Mouse (Mus musculus): Measurements from ENCODE around the gene Lpin2. TPM values are rescaled to one million over a fixed set of nuclear protein-coding genes. Genes with fewer than 3 reads are reported as not detected.

The Lpin2 gene
- total and polyA plus RNA-seq, 3 experiments: 22.4 to 32.1 TPM; not detected in 1

GRCm38 (mm10) chr17:71195633-71196391 is 13.5 kb downstream of the Lpin2 start (continued):
- TF ChIP-seq UBTF (IDR thresholded peaks at IDR 0.05; ENCODE audit: borderline replicate concordance, insufficient read depth, low read depth, low read length) (no peak), EP300 (IDR thresholded peaks at IDR 0.05; ENCODE audit: low read depth in 1 of 2, low read length in 2 of 2) (peak in 1 of 2 experiments; percentile 39; a peak in 1 of 4 replicates), CHD2 (IDR thresholded peaks at IDR 0.05; ENCODE audit: low read length) (no peak)

GRCm38 (mm10) chr17:71196415-71196814 is 14.1 kb downstream of the Lpin2 start:
- Histone ChIP-seq H3K4me1 (ENCODE audit: control insufficient read depth in 1 of 2, insufficient read depth in 2 of 2, low read length in 2 of 2) (peaks cover 16 to 30% of the 10 kb centered on the region in 2 experiments), H3K4me3 (ENCODE audit: control insufficient read depth in 1 of 2, insufficient read depth in 1 of 2, low read depth in 2 of 2, low read length in 2 of 2) (0 out of 4 replicates have a peak overlapping the region, but pooled peaks of 1 of the 2 experiments have one; percentile 13), H3K79me2 (ENCODE audit: control insufficient read depth, insufficient read depth, low read length, poor library complexity) (peaks cover 51% of the 10 kb centered on the region), H3K9ac (ENCODE audit: control insufficient read depth, low read depth, low read length, poor library complexity, severe bottlenecking) (no peak overlapping the region; the same call in 1 of the 2 replicates), H3K36me3 (ENCODE audit: control insufficient read depth in 1 of 2, insufficient read depth in 2 of 2, low read length in 2 of 2) (peaks cover 0 to 57% of the 10 kb centered on the region in 2 experiments; a peak in 3 of 4 replicates), H3K27ac (ENCODE audit: control insufficient read depth, low read depth, low read length) (peak overlapping the region; percentile 77), H3K27me3 (ENCODE audit: control insufficient read depth in 1 of 2, insufficient read depth in 2 of 2, low read length in 2 of 2) (no peaks in the 10 kb centered on the region), H3K9me3 (replicated peaks; ENCODE audit: insufficient read depth, low read length) (no peaks in the 10 kb centered on the region)
- DNase-seq (ENCODE audit: low read depth, low spot score): no peak
- no peak for TF ChIP-seq NRF1 (IDR thresholded peaks at IDR 0.05; ENCODE audit: insufficient read depth, low read depth, low read length, poor library complexity, severe bottlenecking)

GRCm38 (mm10) chr17:71199346-71199745 is 17.0 kb downstream of the Lpin2 start:
- no peak for DNase-seq (ENCODE audit: low read depth, low spot score)
- peaks cover 0 to 40% of the 10 kb centered on the region in 2 experiments; a peak in 3 of 4 replicates for H3K36me3 ChIP-seq (ENCODE audit: control insufficient read depth in 1 of 2, insufficient read depth in 2 of 2, low read length in 2 of 2)
- H3K9me3 ChIP-seq (replicated peaks; ENCODE audit: insufficient read depth, low read length): no peaks in the 10 kb centered on the region
- H3K4me3 ChIP-seq (ENCODE audit: control insufficient read depth in 1 of 2, insufficient read depth in 1 of 2, low read depth in 2 of 2, low read length in 2 of 2): no peak overlapping the region
- peaks cover 17 to 18% of the 10 kb centered on the region in 2 experiments for H3K4me1 ChIP-seq (ENCODE audit: control insufficient read depth in 1 of 2, insufficient read depth in 2 of 2, low read length in 2 of 2)
- TF ChIP-seq CTCF (IDR thresholded peaks at IDR 0.05 in 2 of 3, conservative IDR thresholded peaks at IDR 0.05 in 1 of 3; ENCODE audit: control insufficient read depth in 1 of 3, insufficient read depth in 1 of 3, low read depth in 2 of 3, low read length in 3 of 3, poor library complexity in 1 of 3, severe bottlenecking in 1 of 3) (peak in 1 of 3 experiments; percentile 21; a peak in 2 of 6 replicates), SMC3 (IDR thresholded peaks at IDR 0.05; ENCODE audit: low read depth, low read length) (peak; percentile 24; the same call in 1 of the 2 replicates), TBP (IDR thresholded peaks at IDR 0.05; ENCODE audit: low read depth, low read length) (no peak)
- H3K27me3 ChIP-seq (ENCODE audit: control insufficient read depth in 1 of 2, insufficient read depth in 2 of 2, low read length in 2 of 2): no peaks in the 10 kb centered on the region
- H3K9ac ChIP-seq (ENCODE audit: control insufficient read depth, low read depth, low read length, poor library complexity, severe bottlenecking): no peak overlapping the region
- H3K27ac ChIP-seq (ENCODE audit: control insufficient read depth, low read depth, low read length): no peak overlapping the region
- peaks cover 42% of the 10 kb centered on the region for H3K79me2 ChIP-seq (ENCODE audit: control insufficient read depth, insufficient read depth, low read length, poor library complexity)

- H3K9ac ChIP-seq (ENCODE audit: control insufficient read depth, low read depth, low read length, poor library complexity, severe bottlenecking): no peak overlapping the region
- H3K4me1 ChIP-seq (ENCODE audit: control insufficient read depth in 1 of 2, insufficient read depth in 2 of 2, low read length in 2 of 2): peaks cover 10 to 13% of the 10 kb centered on the region in 2 experiments
- no peak for DNase-seq (ENCODE audit: low read depth, low spot score)
- H3K9me3 ChIP-seq (replicated peaks; ENCODE audit: insufficient read depth, low read length): no peaks in the 10 kb centered on the region
- peaks cover 0 to 27% of the 10 kb centered on the region in 2 experiments; a peak in 3 of 4 replicates for H3K36me3 ChIP-seq (ENCODE audit: control insufficient read depth in 1 of 2, insufficient read depth in 2 of 2, low read length in 2 of 2)
- no peak overlapping the region for H3K4me3 ChIP-seq (ENCODE audit: control insufficient read depth in 1 of 2, insufficient read depth in 1 of 2, low read depth in 2 of 2, low read length in 2 of 2)
- H3K27me3 ChIP-seq (ENCODE audit: control insufficient read depth in 1 of 2, insufficient read depth in 2 of 2, low read length in 2 of 2): no peaks in the 10 kb centered on the region
- peaks cover 51% of the 10 kb centered on the region for H3K79me2 ChIP-seq (ENCODE audit: control insufficient read depth, insufficient read depth, low read length, poor library complexity)
- H3K27ac ChIP-seq (ENCODE audit: control insufficient read depth, low read depth, low read length): no peak overlapping the region
- TF ChIP-seq BHLHE40 (IDR thresholded peaks at IDR 0.05; ENCODE audit: borderline replicate concordance, low read depth, low read length): no peak
- no peak for TF ChIP-seq RCOR1 (IDR thresholded peaks at IDR 0.05; ENCODE audit: low read depth, low read length)
- no peak for TF ChIP-seq ZMIZ1 (IDR thresholded peaks at IDR 0.05; ENCODE audit: low read depth, low read length)
- no peak for TF ChIP-seq MAX (IDR thresholded peaks at IDR 0.05; ENCODE audit: low read length)
- no peak for TF ChIP-seq SMC3 (IDR thresholded peaks at IDR 0.05; ENCODE audit: low read depth, low read length)
- no peak for TF ChIP-seq CHD2 (IDR thresholded peaks at IDR 0.05; ENCODE audit: low read length)
- TF ChIP-seq GATA1 (IDR thresholded peaks at IDR 0.05; ENCODE audit: low read depth, low read length): no peak
- no peak for TF ChIP-seq CTCF (IDR thresholded peaks at IDR 0.05 in 2 of 3, conservative IDR thresholded peaks at IDR 0.05 in 1 of 3; ENCODE audit: control insufficient read depth in 1 of 3, insufficient read depth in 1 of 3, low read depth in 2 of 3, low read length in 3 of 3, poor library complexity in 1 of 3, severe bottlenecking in 1 of 3)
- TF ChIP-seq MYC (IDR thresholded peaks at IDR 0.05; ENCODE audit: low read depth, low read length): no peak
- no peak for TF ChIP-seq JUND (IDR thresholded peaks at IDR 0.05; ENCODE audit: low read depth, low read length)
- no peak for TF ChIP-seq MEF2A (IDR thresholded peaks at IDR 0.05; ENCODE audit: extremely low read depth, insufficient replicate concordance, low read depth, low read length, poor library complexity, severe bottlenecking)
- no peak for TF ChIP-seq EP300 (IDR thresholded peaks at IDR 0.05; ENCODE audit: low read depth in 1 of 2, low read length in 2 of 2)
- no peak for TF ChIP-seq E2F4 (IDR thresholded peaks at IDR 0.05; ENCODE audit: borderline replicate concordance, low read depth, low read length)
- no peak for TF ChIP-seq CHD1 (IDR thresholded peaks at IDR 0.05; ENCODE audit: low read depth, low read length)
- no peak for TF ChIP-seq POLR2AphosphoS5 (IDR thresholded peaks at IDR 0.05; ENCODE audit: borderline replicate concordance, low read depth, low read length)
- no peak for TF ChIP-seq USF1 (IDR thresholded peaks at IDR 0.05; ENCODE audit: low read depth, low read length)
- no peak for TF ChIP-seq ELF1 (IDR thresholded peaks at IDR 0.05; ENCODE audit: low read depth, low read length)
These were observed 19.8 kb downstream of the Lpin2 start for GRCm38 (mm10) chr17:71202136-71202535.
